Mouse (Mus musculus): Measurements from ENCODE around the gene Snx19. TPM values are rescaled to one million over a fixed set of nuclear protein-coding genes. Genes with fewer than 3 reads are reported as not detected.
A peak's percentile ranks its signal among the peaks of the same experiment; 100 is the strongest.

The Snx19 gene
- polyA plus RNA-seq, 1 experiment from 2014 or later = 19.3 TPM

GRCm38 (mm10) chr9:30460501-30460900, 33.6 kb downstream of the Snx19 start:
- Histone ChIP-seq H3K9me3 (ENCODE audit: control insufficient read depth, low read length) (no peaks in the 10 kb centered on the region), H3K4me2 (ENCODE audit: low read length) (no peak overlapping the region), H3K4me3 (replicated peaks; ENCODE audit: low read length) (no peak overlapping the region), H3K27ac (ENCODE audit: low read length) (no peak overlapping the region), H3K9ac (replicated peaks; ENCODE audit: low read depth, low read length) (no peak overlapping the region), H3K36me3 (ENCODE audit: control insufficient read depth, insufficient read depth) (peaks cover 12% of the 10 kb centered on the region; the same call in 1 of the 2 replicates), H3K4me1 (replicated peaks; ENCODE audit: control insufficient read depth, insufficient read depth, low read length) (no peaks in the 10 kb centered on the region), H3K27me3 (replicated peaks; ENCODE audit: control insufficient read depth, insufficient read depth, low read length) (no peaks in the 10 kb centered on the region)
- ATAC-seq = no peak
- 67% methylated on average over 8 of the region's 8 CpGs for WGBS

- H3K9me3 ChIP-seq (ENCODE audit: control insufficient read depth, low read length) = no peaks in the 10 kb centered on the region
- no peaks in the 10 kb centered on the region for H3K4me1 ChIP-seq (replicated peaks; ENCODE audit: control insufficient read depth, insufficient read depth, low read length)
- no peaks in the 10 kb centered on the region for H3K27me3 ChIP-seq (replicated peaks; ENCODE audit: control insufficient read depth, insufficient read depth, low read length)
- WGBS = 77% methylated on average over 4 of the region's 4 CpGs
- H3K4me3 ChIP-seq (replicated peaks; ENCODE audit: low read length) = no peak overlapping the region
- no peak overlapping the region for H3K27ac ChIP-seq (ENCODE audit: low read length)
- no peak overlapping the region for H3K9ac ChIP-seq (replicated peaks; ENCODE audit: low read depth, low read length)
- no peak overlapping the region for H3K4me2 ChIP-seq (ENCODE audit: low read length)
- ATAC-seq = no peak
- H3K36me3 ChIP-seq (ENCODE audit: control insufficient read depth, insufficient read depth) = peaks cover 12% of the 10 kb centered on the region; the same call in 1 of the 2 replicates
Measured at GRCm38 (mm10) chr9:30464661-30465060, 37.8 kb downstream of the Snx19 start.

DNA sequence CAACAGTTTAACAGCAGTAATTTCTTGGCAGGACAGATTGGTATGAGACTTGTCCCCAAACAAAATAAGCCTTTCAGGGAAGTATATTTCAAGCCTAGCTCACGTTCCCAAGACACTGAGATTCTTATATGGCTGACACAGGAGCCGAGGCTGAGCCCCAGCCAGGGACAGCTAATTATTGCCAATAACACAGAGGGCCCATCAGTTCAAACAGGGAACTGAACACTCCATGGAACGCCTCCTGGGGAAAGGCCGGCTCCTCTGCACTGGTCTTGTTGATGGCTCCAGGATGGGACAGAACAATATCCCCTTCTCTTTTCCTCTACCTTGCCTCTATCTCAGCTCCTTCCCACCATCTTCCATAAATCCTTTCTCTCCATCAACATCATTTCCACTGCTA, 53.1 kb downstream of the Snx19 start:
- Histone ChIP-seq H3K9ac (replicated peaks; ENCODE audit: low read depth, low read length) (no peak overlapping the region), H3K9me3 (ENCODE audit: control insufficient read depth, low read length) (no peaks in the 10 kb centered on the region), H3K27me3 (replicated peaks; ENCODE audit: control insufficient read depth, insufficient read depth, low read length) (no peaks in the 10 kb centered on the region), H3K4me1 (replicated peaks; ENCODE audit: control insufficient read depth, insufficient read depth, low read length) (no peaks in the 10 kb centered on the region), H3K27ac (ENCODE audit: low read length) (no peak overlapping the region), H3K4me3 (replicated peaks; ENCODE audit: low read length) (no peak overlapping the region), H3K4me2 (ENCODE audit: low read length) (no peak overlapping the region), H3K36me3 (ENCODE audit: control insufficient read depth, insufficient read depth) (no peaks in the 10 kb centered on the region)
- ATAC-seq = peak; percentile 36
- 57% methylated on average over 4 of the region's 4 CpGs for WGBS

- Histone ChIP-seq H3K27me3 (replicated peaks; ENCODE audit: control insufficient read depth, insufficient read depth, low read length) (no peaks in the 10 kb centered on the region), H3K36me3 (ENCODE audit: control insufficient read depth, insufficient read depth) (no peaks in the 10 kb centered on the region), H3K4me2 (ENCODE audit: low read length) (no peak overlapping the region), H3K27ac (ENCODE audit: low read length) (no peak overlapping the region), H3K9me3 (ENCODE audit: control insufficient read depth, low read length) (no peaks in the 10 kb centered on the region), H3K4me1 (replicated peaks; ENCODE audit: control insufficient read depth, insufficient read depth, low read length) (no peaks in the 10 kb centered on the region), H3K9ac (replicated peaks; ENCODE audit: low read depth, low read length) (no peak overlapping the region), H3K4me3 (replicated peaks; ENCODE audit: low read length) (no peak overlapping the region)
- ATAC-seq = peak; percentile 95
- 1% methylated on average over 6 of the region's 6 CpGs for WGBS
Measured at GRCm38 (mm10) chr9:30480464-30480863, 53.6 kb downstream of the Snx19 start.

DNA sequence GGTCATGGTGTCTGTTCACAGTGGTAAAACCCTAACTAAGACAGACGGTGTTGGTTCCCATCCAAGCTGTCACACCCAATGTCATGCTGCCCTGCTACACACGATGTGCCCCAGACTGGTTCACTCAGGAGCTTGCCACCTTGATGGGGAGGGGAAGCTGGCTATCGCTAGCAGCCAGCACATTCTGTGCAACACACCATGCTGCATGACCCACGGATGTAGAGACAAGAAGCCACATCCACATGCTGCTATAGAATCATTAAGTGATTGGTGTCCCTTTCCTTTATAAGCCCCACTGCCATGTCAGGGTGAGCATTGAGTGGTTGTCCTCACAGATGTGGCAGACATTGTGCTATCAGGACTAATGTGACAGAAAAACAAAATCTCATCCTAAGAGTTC, 55.2 kb downstream of the Snx19 start:
- Histone ChIP-seq H3K9ac (replicated peaks; ENCODE audit: low read depth, low read length) (no peak overlapping the region), H3K27ac (ENCODE audit: low read length) (no peak overlapping the region), H3K9me3 (ENCODE audit: control insufficient read depth, low read length) (no peaks in the 10 kb centered on the region), H3K4me3 (replicated peaks; ENCODE audit: low read length) (no peak overlapping the region), H3K36me3 (ENCODE audit: control insufficient read depth, insufficient read depth) (no peaks in the 10 kb centered on the region), H3K4me2 (ENCODE audit: low read length) (no peak overlapping the region), H3K4me1 (replicated peaks; ENCODE audit: control insufficient read depth, insufficient read depth, low read length) (no peaks in the 10 kb centered on the region), H3K27me3 (replicated peaks; ENCODE audit: control insufficient read depth, insufficient read depth, low read length) (no peaks in the 10 kb centered on the region)
- WGBS = 92% methylated on average over 4 of the region's 4 CpGs
- ATAC-seq = no peak

GRCm38 (mm10) chr9:30484183-30484582, 57.3 kb downstream of the Snx19 start:
- Histone ChIP-seq H3K4me3 (replicated peaks; ENCODE audit: low read length) (no peak overlapping the region), H3K4me1 (replicated peaks; ENCODE audit: control insufficient read depth, insufficient read depth, low read length) (no peaks in the 10 kb centered on the region), H3K36me3 (ENCODE audit: control insufficient read depth, insufficient read depth) (no peaks in the 10 kb centered on the region), H3K27me3 (replicated peaks; ENCODE audit: control insufficient read depth, insufficient read depth, low read length) (no peaks in the 10 kb centered on the region), H3K9me3 (ENCODE audit: control insufficient read depth, low read length) (no peaks in the 10 kb centered on the region), H3K27ac (ENCODE audit: low read length) (no peak overlapping the region), H3K4me2 (ENCODE audit: low read length) (no peak overlapping the region), H3K9ac (replicated peaks; ENCODE audit: low read depth, low read length) (no peak overlapping the region)
- WGBS = 96% methylated on average over 3 of the region's 3 CpGs
- no peak for ATAC-seq

GRCm38 (mm10) chr9:30485161-30485560, 58.3 kb downstream of the Snx19 start:
- Histone ChIP-seq H3K9ac (replicated peaks; ENCODE audit: low read depth, low read length) (no peak overlapping the region), H3K27me3 (replicated peaks; ENCODE audit: control insufficient read depth, insufficient read depth, low read length) (no peaks in the 10 kb centered on the region), H3K4me1 (replicated peaks; ENCODE audit: control insufficient read depth, insufficient read depth, low read length) (no peaks in the 10 kb centered on the region), H3K36me3 (ENCODE audit: control insufficient read depth, insufficient read depth) (no peaks in the 10 kb centered on the region), H3K4me2 (ENCODE audit: low read length) (no peak overlapping the region), H3K9me3 (ENCODE audit: control insufficient read depth, low read length) (no peaks in the 10 kb centered on the region), H3K4me3 (replicated peaks; ENCODE audit: low read length) (no peak overlapping the region), H3K27ac (ENCODE audit: low read length) (no peak overlapping the region)
- no peak for ATAC-seq
- 86% methylated on average over 2 of the region's 2 CpGs for WGBS

GRCm38 (mm10) chr9:30488384-30488783, 61.5 kb downstream of the Snx19 start:
- H3K27me3 ChIP-seq (replicated peaks; ENCODE audit: control insufficient read depth, insufficient read depth, low read length) = no peaks in the 10 kb centered on the region
- H3K9ac ChIP-seq (replicated peaks; ENCODE audit: low read depth, low read length) = no peak overlapping the region
- 90% methylated on average over 1 of the region's 1 CpGs for whole genome bisulfite sequencing
- H3K36me3 ChIP-seq (ENCODE audit: control insufficient read depth, insufficient read depth) = no peaks in the 10 kb centered on the region
- H3K9me3 ChIP-seq (ENCODE audit: control insufficient read depth, low read length) = no peaks in the 10 kb centered on the region
- H3K4me2 ChIP-seq (ENCODE audit: low read length) = no peak overlapping the region
- no peaks in the 10 kb centered on the region for H3K4me1 ChIP-seq (replicated peaks; ENCODE audit: control insufficient read depth, insufficient read depth, low read length)
- no peak overlapping the region for H3K27ac ChIP-seq (ENCODE audit: low read length)
- no peak overlapping the region for H3K4me3 ChIP-seq (replicated peaks; ENCODE audit: low read length)
- no peak for ATAC-seq

- Histone ChIP-seq H3K4me2 (ENCODE audit: low read length) (no peak overlapping the region), H3K36me3 (ENCODE audit: control insufficient read depth, insufficient read depth) (no peaks in the 10 kb centered on the region), H3K4me3 (replicated peaks; ENCODE audit: low read length) (no peak overlapping the region), H3K9me3 (ENCODE audit: control insufficient read depth, low read length) (no peaks in the 10 kb centered on the region), H3K9ac (replicated peaks; ENCODE audit: low read depth, low read length) (no peak overlapping the region), H3K27me3 (replicated peaks; ENCODE audit: control insufficient read depth, insufficient read depth, low read length) (no peaks in the 10 kb centered on the region), H3K4me1 (replicated peaks; ENCODE audit: control insufficient read depth, insufficient read depth, low read length) (no peaks in the 10 kb centered on the region), H3K27ac (ENCODE audit: low read length) (no peak overlapping the region)
- WGBS = 72% methylated on average over 2 of the region's 2 CpGs
- ATAC-seq = no peak
Measured at GRCm38 (mm10) chr9:30494446-30494845, 67.5 kb downstream of the Snx19 start.

DNA sequence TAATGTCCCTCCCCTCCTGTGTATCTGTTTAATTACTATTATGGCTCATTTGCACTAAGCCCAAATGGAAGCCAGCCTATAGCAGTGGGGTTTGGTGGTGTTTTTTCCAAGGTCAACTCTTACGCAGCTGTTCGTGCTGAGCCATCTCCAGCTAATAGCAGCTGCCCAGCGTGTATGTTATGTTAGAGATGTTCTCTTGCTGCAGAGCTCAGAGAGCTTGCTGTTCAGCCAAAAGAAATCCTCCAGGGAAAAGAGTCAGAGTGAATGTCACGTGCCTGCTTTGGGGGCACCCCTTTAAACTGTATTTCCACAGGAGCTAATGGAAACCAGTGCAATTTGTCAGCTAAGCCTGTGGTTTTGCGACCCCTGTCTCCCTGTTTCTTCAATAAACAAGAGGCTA, 82.1 kb downstream of the Snx19 start:
- no peaks in the 10 kb centered on the region for H3K4me1 ChIP-seq (replicated peaks; ENCODE audit: control insufficient read depth, insufficient read depth, low read length)
- no peak overlapping the region for H3K4me3 ChIP-seq (replicated peaks; ENCODE audit: low read length)
- no peak for ATAC-seq
- no peaks in the 10 kb centered on the region for H3K27me3 ChIP-seq (replicated peaks; ENCODE audit: control insufficient read depth, insufficient read depth, low read length)
- H3K36me3 ChIP-seq (ENCODE audit: control insufficient read depth, insufficient read depth) = no peaks in the 10 kb centered on the region
- H3K4me2 ChIP-seq (ENCODE audit: low read length) = no peak overlapping the region
- no peak overlapping the region for H3K27ac ChIP-seq (ENCODE audit: low read length)
- H3K9me3 ChIP-seq (ENCODE audit: control insufficient read depth, low read length) = peaks cover 3% of the 10 kb centered on the region; the same call in 1 of the 2 replicates
- WGBS = 79% methylated on average over 5 of the region's 5 CpGs
- no peak overlapping the region for H3K9ac ChIP-seq (replicated peaks; ENCODE audit: low read depth, low read length)
